Comparison of ENCODE assay signal across 7 mouse cellular contexts in genomic region chr19:6532656-6533055, GRCm38 (mm10). TPM values are rescaled to one million over a fixed set of nuclear protein-coding genes. Genes with fewer than 3 reads are reported as not detected.
DNase-seq lines count a peak whose midpoint lies in the region; ATAC-seq and TF ChIP-seq lines count a peak whose summit lies in the region.

No protein-coding gene starts in this region.

- H3K9ac ChIP-seq in heart, embryonic 16.5 days (ENCODE audit: low read length) = no peak overlapping the region
- H3K9ac ChIP-seq in lung, postnatal 0 days (replicated peaks; ENCODE audit: low read depth) = no peak overlapping the region

- H3K4me2 ChIP-seq in heart, embryonic 16.5 days (ENCODE audit: low read depth, low read length) = peak overlapping the region; percentile 80
- peak overlapping the region; percentile 69; the same call in 1 of the 2 replicates for H3K4me2 ChIP-seq in lung, postnatal 0 days (replicated peaks; ENCODE audit: low read depth, low read length)

- no peaks in the 10 kb centered on the region for H3K36me3 ChIP-seq in heart, embryonic 16.5 days (ENCODE audit: control insufficient read depth, insufficient read depth)
- no peaks in the 10 kb centered on the region for H3K36me3 ChIP-seq in lung, postnatal 0 days (ENCODE audit: insufficient read depth, low read length)

- H3K4me1 ChIP-seq in heart, embryonic 16.5 days (ENCODE audit: control insufficient read depth, insufficient read depth, low read length) = peaks cover 12% of the 10 kb centered on the region
- H3K4me1 ChIP-seq in lung, postnatal 0 days (ENCODE audit: insufficient read depth, low read depth, low read length) = 0 out of 2 replicates have a peak, but pooled peaks cover 3% of the 10 kb centered on the region

- H3K27me3 ChIP-seq in heart, embryonic 16.5 days (ENCODE audit: control insufficient read depth, insufficient read depth, low read length) = peaks cover 56% of the 10 kb centered on the region
- H3K27me3 ChIP-seq in lung, postnatal 0 days (replicated peaks; ENCODE audit: insufficient read depth, low read length) = peaks cover 36% of the 10 kb centered on the region

- no peak for TF ChIP-seq EP300 in lung, postnatal 0 days (IDR thresholded peaks at IDR 0.05)

- no peak overlapping the region for H3K27ac ChIP-seq in heart, embryonic 16.5 days (ENCODE audit: low read length)
- no peak overlapping the region for H3K27ac ChIP-seq in lung, postnatal 0 days (ENCODE audit: low read length)

- no peak for ATAC-seq in heart, embryonic 16.5 days (replicated peaks; ENCODE audit: extremely low read depth, insufficient read depth, low FRiP score)
- no peak for ATAC-seq in lung, postnatal 0 days

- intact Hi-C loops in left cerebral cortex, postnatal 36 days (cut with DNase I) = loop anchor here (5.0 kb wide), 1 partner anchor 35 kb away; no protein-coding TSS in a partner anchor

- peak; percentile 62 for DNase-seq in Muller cell, postnatal 12 days (ENCODE audit: inconsistent ontology term)
- DNase-seq in brain, embryonic 14.5 days (ENCODE audit: low read depth) = peak; percentile 75
- DNase-seq in lung, postnatal 0 days (ENCODE audit: low spot score) = no peak
- DNase-seq in T-cell, adult 2 months (ENCODE audit: low spot score) = no peak
- DNase-seq in thymus, postnatal 14 days = no peak
- no peak for DNase-seq in left cerebral cortex, postnatal 36 days (ENCODE audit: low spot score in 2 of 2)

- no peaks in the 10 kb centered on the region for H3K9me3 ChIP-seq in heart, embryonic 16.5 days (replicated peaks; ENCODE audit: control insufficient read depth, low read length)
- H3K9me3 ChIP-seq in lung, postnatal 0 days (ENCODE audit: low read length) = no peaks in the 10 kb centered on the region

- WGBS in heart, embryonic 16.5 days = 13% methylated on average over 12 of the region's 13 CpGs
- 10% methylated on average over 12 of the region's 13 CpGs for WGBS in lung, postnatal 0 days

- H3K4me3 ChIP-seq in heart, embryonic 16.5 days (ENCODE audit: low read length) = no peak overlapping the region
- H3K4me3 ChIP-seq in lung, postnatal 0 days (ENCODE audit: low read depth, low read length) = no peak overlapping the region

- TF ChIP-seq CTCF in brain, embryonic 14.5 days (IDR thresholded peaks at IDR 0.05; ENCODE audit: borderline replicate concordance, extremely low read depth, insufficient read depth, insufficient read length) = no peak
- TF ChIP-seq CTCF in lung, postnatal 0 days (IDR thresholded peaks at IDR 0.05) = no peak

- TF ChIP-seq POLR2A in brain, embryonic 14.5 days (IDR thresholded peaks at IDR 0.05; ENCODE audit: borderline replicate concordance, extremely low read depth, insufficient read depth, insufficient read length, poor library complexity, severe bottlenecking) = no peak

RNA-seq across cellular contexts. Expression of gene Slc22a12, which starts 10.2 kb away (rescaled TPM):
- not detected in 2 replicates for polyA plus RNA-seq in brain, embryonic 14.5 days (2012; rRNA removed)
- not detected in 2 replicates for polyA plus RNA-seq in heart, embryonic 16.5 days (2015; fragmentation: Nextera tagmentation; extraction: Ambion mirVana)
- polyA plus RNA-seq in lung, postnatal 0 days (2015; fragmentation: Nextera tagmentation; extraction: Ambion mirVana) = 0.20 TPM in 1 of 2 replicates, not detected in the other
- total RNA-seq in left cerebral cortex, postnatal 36 days (2021) = under 1 TPM; 0.25 to 0.50 TPM

Comparison
In these comparisons a context has a peak if more than half of its experiments do, and no peak if none do; other contexts are left out.
1. DNase-seq: peak in Muller cell, postnatal 12 days (single experiment) and brain, embryonic 14.5 days (single experiment); none in lung, postnatal 0 days (single experiment), T-cell, adult 2 months (single experiment), thymus, postnatal 14 days (single experiment) and left cerebral cortex, postnatal 36 days (0 of 2).